Mouse (Mus musculus) cortical plate, adult 2 months (tissue): Measurements from ENCODE around the gene Ctnnd2.

Experiments used
- CTCF ChIP-seq: fragments of 200-500 bp; IDR thresholded peaks from 2 replicates; pipeline ENCODE4 v1.5.1; 2011; ENCODE audit warnings: mild to moderate bottlenecking, control low read depth, low read length; ENCODE audit not compliant: insufficient read depth; ENCODE audit errors: extremely low read depth
- POLR2A ChIP-seq: fragments of 200-500 bp; IDR thresholded peaks from 2 replicates; pipeline ENCODE4 v1.6.1; 2011; ENCODE audit warnings: mild to moderate bottlenecking, low read length, control low read depth; ENCODE audit not compliant: insufficient read depth; ENCODE audit errors: extremely low read depth

- TF ChIP-seq CTCF (no peak), POLR2A (no peak)
These were observed 294.7 kb downstream of the Ctnnd2 start for GRCm38 (mm10) chr15:30466950-30467543.
